Mouse (Mus musculus) E14TG2a.4 (cell line): ENCODE measurements around the gene Tead1.

Experiments used
- H3K27me3 ChIP-seq: 2 replicates; pipeline ENCODE4 v1.6.1; 2014; ENCODE audit warnings: low read length, control low read depth; ENCODE audit not compliant: insufficient read depth
- H3K36me3 ChIP-seq: 2 replicates; pipeline ENCODE4 v1.6.1; 2014; ENCODE audit warnings: low read length, control low read depth; ENCODE audit not compliant: insufficient read depth
- H3K4me1 ChIP-seq: replicated peaks from 2 replicates; pipeline ENCODE4 v1.6.1; 2014; ENCODE audit warnings: low read depth, low read length, control low read depth
- H3K4me3 ChIP-seq: replicated peaks from 2 replicates; pipeline ENCODE4 v1.5.1; 2014; ENCODE audit warnings: mild to moderate bottlenecking, low read length
- H3K9me3 ChIP-seq: 2 replicates; pipeline ENCODE4 v1.6.1; 2014; ENCODE audit warnings: low read length, control low read depth
- CTCF ChIP-seq: conservative IDR thresholded peaks from 2 replicates; pipeline ENCODE4 v1.5.1; 2014; ENCODE audit warnings: low read length
- NANOG ChIP-seq: IDR thresholded peaks from 2 replicates; pipeline ENCODE4 v1.6.1; 2014; ENCODE audit warnings: borderline replicate concordance, low read length, mixed read lengths
- POU5F1 ChIP-seq: IDR thresholded peaks from 2 replicates; pipeline ENCODE4 v1.6.1; 2014; ENCODE audit warnings: low read length, borderline replicate concordance

Tead1 gene

GRCm38 (mm10) chr7:112813163-112813562 lies 134.0 kb downstream of the Tead1 start:
- Histone ChIP-seq H3K27me3 (no peaks in the 10 kb centered on the region), H3K4me3 (no peak overlapping the region), H3K9me3 (no peaks in the 10 kb centered on the region), H3K4me1 (peaks cover 67% of the 10 kb centered on the region), H3K36me3 (peaks cover 32% of the 10 kb centered on the region)
- no peak for TF ChIP-seq POU5F1
- TF ChIP-seq CTCF: peak; percentile 36; the same call in 1 of the 2 replicates

GRCm38 (mm10) chr7:112813731-112814306 lies 134.7 kb downstream of the Tead1 start:
- Histone ChIP-seq H3K4me3 (no peak overlapping the region), H3K27me3 (no peaks in the 10 kb centered on the region), H3K4me1 (peaks cover 63% of the 10 kb centered on the region), H3K36me3 (peaks cover 27% of the 10 kb centered on the region), H3K9me3 (no peaks in the 10 kb centered on the region)
- TF ChIP-seq CTCF: no peak
- no peak for TF ChIP-seq NANOG
- TF ChIP-seq POU5F1: no peak

DNA sequence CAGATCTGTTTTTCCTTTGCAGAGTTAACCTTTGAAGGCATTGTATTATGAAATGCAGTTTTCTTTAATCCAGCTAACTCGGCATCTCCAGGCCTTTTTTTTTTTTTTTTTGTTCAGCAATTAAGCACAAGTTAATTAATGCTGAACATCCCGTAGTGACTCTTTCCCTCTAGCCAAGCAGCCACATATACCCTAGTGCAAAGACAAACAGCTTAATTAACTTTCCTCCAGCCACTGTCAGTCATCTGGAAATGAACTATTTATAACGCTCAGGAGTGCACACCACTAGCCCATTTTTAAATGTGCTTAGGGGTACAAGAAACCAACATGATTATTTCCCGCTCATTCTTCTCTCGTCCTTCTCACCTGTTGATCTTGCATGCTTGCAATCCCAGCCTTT lies 136.9 kb downstream of the Tead1 start:
- no peak overlapping the region for H3K4me3 ChIP-seq
- peaks cover 63% of the 10 kb centered on the region for H3K4me1 ChIP-seq
- H3K36me3 ChIP-seq: peaks cover 23% of the 10 kb centered on the region
- H3K27me3 ChIP-seq: no peaks in the 10 kb centered on the region
- H3K9me3 ChIP-seq: no peaks in the 10 kb centered on the region
- TF ChIP-seq CTCF (no peak), NANOG (no peak), POU5F1 (no peak)

DNA sequence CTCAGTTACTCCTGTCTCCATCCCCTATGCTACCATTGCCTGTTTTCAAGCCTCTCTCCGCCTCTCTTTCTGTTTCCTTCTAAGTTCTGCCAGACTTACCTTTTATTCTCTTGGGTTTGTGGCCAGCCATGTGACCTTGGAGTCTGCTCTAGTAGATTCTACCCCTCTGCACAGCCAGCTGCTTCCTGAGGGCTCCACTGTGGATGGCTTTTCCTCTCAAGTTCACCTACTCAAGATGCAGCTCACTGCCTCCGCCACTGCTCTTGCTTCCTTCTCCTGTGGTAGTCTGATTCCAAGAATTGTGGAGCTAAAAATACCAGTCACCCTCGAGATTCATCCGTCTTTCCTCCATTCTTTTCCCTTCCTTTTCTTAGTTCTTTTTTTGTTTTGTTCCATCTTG lies 140.7 kb downstream of the Tead1 start:
- H3K9me3 ChIP-seq: no peaks in the 10 kb centered on the region
- TF ChIP-seq NANOG (no peak), CTCF (no peak), POU5F1 (no peak)
- no peak overlapping the region for H3K4me3 ChIP-seq
- peaks cover 73% of the 10 kb centered on the region for H3K4me1 ChIP-seq
- no peaks in the 10 kb centered on the region for H3K27me3 ChIP-seq
- peaks cover 13% of the 10 kb centered on the region for H3K36me3 ChIP-seq

DNA sequence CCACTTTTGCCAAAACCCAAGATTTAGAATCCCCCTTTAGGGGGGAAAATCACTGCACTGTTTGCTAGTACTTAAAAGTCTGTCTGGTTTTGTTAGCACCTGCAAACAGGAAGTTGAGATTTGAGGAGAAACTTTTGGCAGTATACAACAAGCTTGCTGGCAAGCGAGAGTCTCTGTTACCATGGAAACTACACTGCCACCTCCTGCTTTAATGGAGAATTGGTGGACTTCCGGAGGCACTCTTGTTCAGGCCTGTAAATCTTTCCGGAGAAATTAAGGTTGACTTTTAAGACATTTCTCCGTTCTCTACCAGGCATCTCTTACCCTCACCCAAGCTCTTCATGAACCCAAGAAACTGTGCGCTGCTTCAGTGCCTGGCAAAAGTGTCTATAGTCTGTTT lies 143.8 kb downstream of the Tead1 start:
- TF ChIP-seq NANOG (no peak), CTCF (no peak), POU5F1 (no peak)
- Histone ChIP-seq H3K27me3 (no peaks in the 10 kb centered on the region), H3K4me3 (peak overlapping the region; percentile 52), H3K36me3 (peaks cover 6% of the 10 kb centered on the region), H3K9me3 (no peaks in the 10 kb centered on the region), H3K4me1 (peaks cover 92% of the 10 kb centered on the region)

DNA sequence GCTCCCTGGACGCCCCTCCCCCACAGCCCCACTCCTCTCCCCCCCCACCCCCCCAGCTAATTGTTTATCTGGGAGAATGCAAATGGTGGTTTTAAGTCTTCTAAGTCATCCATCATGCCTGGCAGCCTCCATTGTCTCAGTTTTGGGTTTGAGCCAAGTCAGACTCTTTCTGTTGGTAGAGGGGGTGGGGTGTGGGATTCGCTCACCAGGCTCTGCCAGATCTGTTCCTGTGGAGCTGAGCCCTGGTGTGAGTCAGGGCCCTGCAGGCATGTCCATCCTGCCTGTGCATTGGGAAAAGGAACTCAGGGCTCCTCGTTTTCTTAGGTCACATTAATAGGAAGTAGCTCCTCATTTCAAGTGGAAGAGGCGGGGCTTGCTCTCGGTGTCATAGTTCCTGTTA lies 144.5 kb downstream of the Tead1 start:
- H3K4me1 ChIP-seq: peaks cover 96% of the 10 kb centered on the region
- peaks cover 6% of the 10 kb centered on the region for H3K36me3 ChIP-seq
- no peaks in the 10 kb centered on the region for H3K27me3 ChIP-seq
- TF ChIP-seq CTCF (no peak), NANOG (no peak), POU5F1 (no peak)
- 0 out of 2 replicates have a peak overlapping the region, but pooled peaks have one; percentile 10 for H3K4me3 ChIP-seq
- H3K9me3 ChIP-seq: no peaks in the 10 kb centered on the region

GRCm38 (mm10) chr7:112825339-112825781 lies 146.2 kb downstream of the Tead1 start:
- H3K4me3 ChIP-seq: peak overlapping the region; percentile 51; the same call in 1 of the 2 replicates
- no peak for TF ChIP-seq POU5F1
- TF ChIP-seq NANOG: no peak
- no peak for TF ChIP-seq CTCF
- H3K4me1 ChIP-seq: peaks cover 96% of the 10 kb centered on the region
- H3K27me3 ChIP-seq: no peaks in the 10 kb centered on the region
- no peaks in the 10 kb centered on the region for H3K9me3 ChIP-seq
- H3K36me3 ChIP-seq: peaks cover 10% of the 10 kb centered on the region

- Histone ChIP-seq H3K4me1 (peaks cover 96% of the 10 kb centered on the region), H3K9me3 (no peaks in the 10 kb centered on the region), H3K27me3 (no peaks in the 10 kb centered on the region), H3K36me3 (peaks cover 10% of the 10 kb centered on the region), H3K4me3 (peak overlapping the region; percentile 51)
- TF ChIP-seq CTCF: no peak
- TF ChIP-seq NANOG: no peak
- TF ChIP-seq POU5F1: no peak
Observed at GRCm38 (mm10) chr7:112826114-112826911, 147.2 kb downstream of the Tead1 start.
